Mouse (Mus musculus): Measurements from ENCODE around the gene 1700016K19Rik.
"Not testable (repeated sequence)": the region's sequence is repeated elsewhere in the genome, so short reads cannot be mapped to it uniquely, and the experiment has no call there.

The 1700016K19Rik gene

DNA sequence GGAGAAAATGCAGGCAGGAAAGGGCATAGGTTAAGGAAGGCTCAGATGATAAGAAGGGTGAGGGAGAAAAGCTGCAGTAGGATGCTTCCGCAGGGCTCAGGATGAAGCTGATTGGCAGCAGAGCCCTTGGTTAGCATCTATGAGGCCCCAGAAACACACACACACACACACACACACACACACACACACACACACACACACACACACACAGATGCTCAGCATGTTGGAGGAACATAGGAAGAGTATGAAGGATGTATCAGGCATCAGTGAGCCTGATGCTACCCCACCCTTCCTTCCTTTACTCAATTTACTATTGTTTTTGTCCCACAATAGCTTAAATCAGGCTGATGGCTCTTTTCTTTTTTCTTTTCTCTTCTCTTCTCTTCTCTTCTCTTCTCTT, 15.1 kb upstream of the 1700016K19Rik start:
- no peak for DNase-seq (ENCODE audit: low read depth)

DNA sequence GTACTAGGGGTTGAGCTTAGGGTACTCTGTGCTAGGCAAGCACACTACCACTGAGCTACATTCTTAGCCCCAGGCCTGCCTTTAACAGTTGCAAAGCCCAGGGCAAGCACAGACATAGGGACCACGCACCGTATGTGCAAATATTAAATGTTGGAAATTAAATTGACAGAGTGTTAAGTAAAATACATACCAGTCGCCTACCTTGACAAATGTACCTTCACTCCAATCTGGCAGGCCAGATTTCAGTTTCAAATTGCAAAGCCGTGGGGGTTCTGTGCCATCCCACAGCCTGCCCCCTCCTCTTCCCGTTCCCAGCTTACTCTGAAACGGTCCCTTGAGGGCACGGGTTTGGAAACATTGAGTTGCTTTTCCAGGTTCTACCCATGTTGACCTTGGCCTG, 13.8 kb upstream of the 1700016K19Rik start:
- DNase-seq (ENCODE audit: low read depth), result no peak

DNA sequence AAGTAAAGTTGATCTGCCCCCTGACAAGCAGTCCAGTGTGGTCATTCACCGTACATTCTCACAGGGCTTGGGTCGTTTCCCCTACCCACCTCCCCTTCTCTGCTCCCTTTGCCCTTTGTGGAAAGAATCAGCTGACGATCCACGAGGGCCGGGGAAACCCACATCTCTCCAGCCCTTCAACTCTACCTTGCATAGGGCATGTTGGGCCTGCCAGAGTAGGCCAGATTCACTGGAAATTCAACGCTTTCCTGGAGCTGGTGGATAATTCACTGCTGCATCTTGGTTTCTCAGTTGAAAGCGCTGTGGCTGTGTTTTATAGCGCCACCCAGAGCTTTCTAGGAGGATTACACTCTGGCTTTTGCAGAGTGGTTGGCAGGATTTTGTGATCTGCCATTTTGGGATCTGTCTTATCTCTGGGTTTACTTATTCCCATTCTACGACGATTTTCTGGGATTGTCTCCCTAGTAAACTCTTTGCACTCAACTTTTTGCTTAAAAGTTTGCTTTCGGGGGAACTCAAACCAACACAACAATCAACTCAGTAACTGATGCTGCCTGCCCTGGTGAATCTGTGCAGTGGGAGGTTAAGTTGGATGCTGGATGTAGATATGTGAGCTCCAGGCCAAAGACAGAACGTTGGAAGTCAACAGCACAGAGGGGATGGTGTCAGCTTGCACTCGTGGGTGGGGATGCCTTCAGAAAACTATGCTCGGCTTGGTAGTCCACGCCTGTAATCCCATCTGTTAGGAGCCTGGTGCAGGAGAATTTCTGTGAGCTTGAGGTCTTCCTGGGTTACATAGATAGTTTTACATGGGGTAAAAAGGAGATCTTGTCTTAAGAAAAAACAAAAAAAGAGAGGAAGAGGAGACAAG, 8.5 kb upstream of the 1700016K19Rik start:
- DNase-seq (ENCODE audit: low read depth), result no peak

DNA sequence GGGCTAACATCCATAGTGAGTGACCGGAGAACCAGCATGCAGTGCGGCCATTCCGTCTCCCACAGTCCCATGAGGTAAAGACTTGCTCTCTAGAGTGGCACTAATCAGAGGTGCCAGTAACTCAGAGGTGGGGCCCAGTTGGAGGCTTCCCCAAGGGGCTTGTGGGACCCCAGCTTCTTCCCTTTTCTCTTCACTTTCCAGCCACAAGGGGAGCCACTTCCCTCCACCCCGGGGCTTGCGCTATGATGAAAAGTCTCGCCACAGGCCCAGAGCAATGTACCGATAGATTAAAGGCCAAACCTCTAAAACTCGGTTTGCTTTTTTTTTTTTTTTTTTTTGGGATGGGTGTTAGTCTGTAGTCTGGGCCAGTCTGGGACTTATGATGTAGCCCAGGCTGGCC, 7.8 kb upstream of the 1700016K19Rik start:
- DNase-seq (ENCODE audit: low read depth), result no peak

DNA sequence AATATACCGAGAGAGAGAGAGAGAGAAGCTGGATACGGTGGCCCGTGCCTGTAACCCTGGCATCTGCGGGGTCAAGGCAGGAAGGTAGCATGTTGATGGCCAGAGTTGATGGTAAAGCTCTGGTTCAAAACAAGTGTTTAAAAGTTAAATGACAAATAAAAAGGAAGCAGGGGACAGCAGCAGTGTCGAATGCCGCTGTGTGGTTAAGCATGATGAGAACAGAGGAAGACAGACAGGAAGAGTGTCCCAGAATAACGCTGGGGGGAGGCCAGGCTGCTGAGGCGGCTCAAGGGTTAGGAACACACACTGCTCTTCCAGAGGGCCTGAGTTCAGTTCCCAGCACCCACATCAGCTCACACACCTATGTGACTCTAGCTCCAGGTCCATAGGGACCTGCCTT, 7.2 kb upstream of the 1700016K19Rik start:
- DNase-seq (ENCODE audit: low read depth), result no peak

DNA sequence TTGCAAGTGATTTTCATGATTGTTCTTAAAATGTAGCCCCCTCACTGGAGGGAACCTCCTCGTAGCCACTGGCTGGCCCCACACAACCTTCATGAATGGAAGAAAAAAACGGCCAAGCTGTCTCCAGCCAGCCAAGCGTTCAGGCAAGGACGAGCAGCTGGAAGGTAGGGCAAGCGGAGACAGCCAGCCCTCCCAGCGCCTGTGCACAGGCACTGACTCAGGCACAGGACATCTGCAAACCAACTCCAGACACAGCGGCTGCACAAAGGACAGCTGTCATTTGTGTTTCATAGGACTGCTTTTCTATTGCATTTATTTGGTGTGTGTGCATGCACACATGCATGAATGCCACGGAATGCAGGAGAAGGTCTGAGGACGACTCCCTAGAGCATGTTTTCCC, 5.4 kb upstream of the 1700016K19Rik start:
- DNase-seq (ENCODE audit: low read depth), result no peak

DNA sequence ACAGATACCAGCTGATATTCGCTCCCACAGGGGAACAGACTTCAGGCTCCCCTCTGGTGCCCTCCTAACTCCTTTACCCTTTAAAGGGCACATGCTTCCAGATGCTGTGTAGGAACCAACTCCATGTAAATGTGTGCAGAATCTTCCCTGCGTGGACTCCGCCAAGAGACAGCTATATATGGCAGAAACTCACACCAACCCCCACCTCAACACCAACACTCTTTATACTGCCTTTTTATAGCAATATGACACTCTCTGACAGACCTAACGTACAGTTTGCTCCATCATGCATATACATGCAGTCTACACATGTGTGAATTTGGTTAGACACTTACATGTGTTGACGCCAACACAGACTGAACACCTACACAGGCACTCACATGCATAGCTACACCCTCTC, 989 bp downstream of the 1700016K19Rik start:
- no peak for DNase-seq (ENCODE audit: low read depth)

DNA sequence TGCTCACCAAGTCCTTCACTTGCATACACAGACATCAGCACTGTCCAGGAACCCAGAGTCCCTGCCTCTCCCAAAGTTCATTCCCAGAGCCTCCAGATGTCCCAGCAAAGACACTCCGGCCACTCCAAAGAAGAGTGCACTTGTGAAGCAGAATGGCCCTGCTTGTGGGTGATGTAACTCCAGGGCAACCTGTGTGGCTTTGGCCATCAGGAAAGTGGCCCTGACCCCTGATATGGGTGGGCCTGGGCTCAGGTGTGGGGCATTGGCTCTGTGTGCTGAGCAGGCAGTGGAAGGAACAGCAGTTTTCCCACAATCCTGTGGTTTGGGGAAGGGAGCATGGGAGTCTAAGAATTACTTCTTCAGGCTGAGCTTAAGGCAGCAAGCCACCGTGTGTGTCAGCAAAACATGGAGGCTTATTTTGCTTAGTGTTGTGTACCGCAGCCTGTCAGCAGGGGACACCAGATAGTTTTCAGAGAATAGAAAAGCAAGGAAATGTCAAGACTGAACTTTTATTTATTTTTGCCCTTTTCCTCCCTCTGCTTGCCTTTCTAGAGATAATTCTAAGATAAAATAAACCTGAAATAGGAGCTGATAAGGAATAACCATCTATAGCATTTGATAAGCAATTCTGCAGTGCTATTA, 1.6 kb downstream of the 1700016K19Rik start:
- peak; percentile 36 for DNase-seq (ENCODE audit: low read depth)

DNA sequence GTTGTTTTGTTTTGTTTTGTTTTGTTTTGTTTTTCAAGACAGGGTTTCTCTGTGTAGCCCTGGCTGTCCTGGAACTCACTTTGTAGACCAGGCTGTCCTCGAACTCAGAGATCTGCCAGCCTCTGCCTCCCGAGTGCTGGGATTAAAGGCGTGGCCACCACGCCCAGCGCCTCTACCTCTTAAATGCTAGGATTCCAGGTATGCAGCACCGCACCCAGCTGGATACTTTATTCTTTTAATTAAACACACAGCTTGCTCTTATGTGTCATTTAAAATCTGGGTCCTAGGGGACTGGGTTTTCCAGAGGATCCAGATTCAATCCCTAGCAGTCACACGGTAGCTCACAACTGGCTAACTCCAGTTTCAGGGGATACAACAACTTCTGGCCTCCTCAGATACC, 4.6 kb downstream of the 1700016K19Rik start:
- DNase-seq (ENCODE audit: low read depth), result not testable (repeated sequence)

DNA sequence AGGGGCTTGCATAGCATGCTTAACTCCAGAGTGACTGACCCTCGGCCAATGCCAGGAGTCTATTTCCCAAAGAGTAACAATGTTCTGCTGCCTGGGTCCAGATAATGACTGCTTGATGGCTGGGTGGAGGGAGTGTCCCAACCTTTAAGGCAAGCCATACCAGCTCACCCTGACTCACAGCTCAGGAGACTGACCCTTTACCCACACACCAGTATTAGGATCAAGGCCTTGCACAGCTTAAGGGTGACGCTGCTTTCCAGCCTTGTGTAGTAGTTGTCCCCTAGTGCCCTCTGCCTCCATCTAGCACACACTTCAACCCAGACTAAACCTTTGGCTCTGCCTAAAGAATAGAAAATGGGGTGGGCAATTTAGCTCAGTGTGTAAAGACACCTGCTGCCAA, 8.4 kb downstream of the 1700016K19Rik start:
- no peak for DNase-seq (ENCODE audit: low read depth)

DNA sequence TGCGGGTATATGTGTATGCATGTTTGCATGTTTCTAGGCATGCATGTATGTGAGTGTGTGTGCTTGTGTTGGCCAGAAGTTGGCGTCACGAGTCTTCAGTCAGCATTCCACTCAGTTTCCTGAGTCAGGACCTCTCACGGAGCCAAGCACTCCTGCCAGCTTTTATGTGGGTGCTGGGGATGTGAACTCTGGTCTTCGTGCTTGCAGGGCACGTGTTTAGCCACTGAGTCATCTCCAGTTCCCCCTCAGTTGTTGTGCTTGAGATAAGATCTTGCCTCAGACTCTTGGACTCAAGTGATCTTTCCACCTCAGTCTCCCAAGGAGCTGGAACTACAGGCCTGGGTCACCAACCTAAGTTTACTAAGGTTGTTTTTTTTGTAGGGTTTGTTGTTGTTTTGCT, 9.4 kb downstream of the 1700016K19Rik start:
- no peak for DNase-seq (ENCODE audit: low read depth)

DNA sequence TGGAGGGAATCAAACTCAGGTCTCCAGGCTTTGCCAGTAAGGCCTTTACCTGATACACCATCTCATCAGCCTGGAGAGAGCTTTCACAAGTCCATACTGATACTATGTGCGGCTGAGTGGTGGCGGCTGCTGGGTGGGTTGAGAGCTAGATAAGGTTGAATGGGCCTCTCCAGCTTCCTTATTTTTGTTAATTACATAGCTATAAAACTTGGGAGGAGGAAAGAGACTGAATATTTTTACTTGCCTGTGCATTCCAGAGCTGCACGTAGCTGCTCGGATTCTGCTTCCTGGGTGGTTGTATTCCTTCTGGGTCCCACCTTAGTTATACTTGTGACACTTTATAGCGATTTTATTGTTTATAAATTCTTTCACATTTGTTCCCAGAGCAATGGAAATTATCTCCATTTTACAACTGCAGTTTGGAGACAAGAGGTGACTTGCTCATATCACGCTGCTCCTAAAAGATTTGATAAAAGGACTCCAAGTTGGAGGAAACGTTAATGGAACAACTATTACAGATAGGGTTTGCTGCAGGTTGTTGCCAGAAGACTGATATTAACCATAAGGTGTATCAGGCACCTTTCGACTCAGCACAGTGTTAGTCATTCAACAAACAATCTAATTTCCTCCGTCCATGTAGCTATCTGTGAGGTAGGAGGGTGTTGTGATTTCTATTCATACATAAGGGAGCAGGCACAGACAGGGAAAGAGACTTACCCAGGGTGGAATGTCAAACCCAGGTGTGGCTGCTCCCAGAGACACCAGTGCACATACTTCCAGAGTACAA, 11.3 kb downstream of the 1700016K19Rik start:
- DNase-seq (ENCODE audit: low read depth), result no peak

DNA sequence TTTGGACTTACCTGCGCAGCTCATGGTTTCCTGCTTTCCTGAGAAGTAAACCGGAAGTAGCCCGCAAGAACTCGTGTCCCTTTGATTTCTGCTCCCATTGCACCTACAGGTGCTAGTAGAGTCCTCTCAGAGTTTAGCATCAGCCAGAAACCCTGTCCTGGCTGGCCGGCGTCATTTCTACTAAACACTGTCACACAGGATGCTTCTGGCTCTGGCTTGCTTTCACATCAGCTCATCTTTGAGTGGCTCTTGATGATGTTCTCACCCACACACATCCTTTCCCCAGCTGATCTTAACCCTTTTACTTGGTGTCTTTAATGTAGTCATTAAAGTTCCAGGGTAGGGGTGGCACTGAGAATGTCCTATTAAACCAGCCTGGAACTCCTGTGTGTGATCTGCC, 15.5 kb downstream of the 1700016K19Rik start:
- DNase-seq (ENCODE audit: low read depth), result peak; percentile 70

DNA sequence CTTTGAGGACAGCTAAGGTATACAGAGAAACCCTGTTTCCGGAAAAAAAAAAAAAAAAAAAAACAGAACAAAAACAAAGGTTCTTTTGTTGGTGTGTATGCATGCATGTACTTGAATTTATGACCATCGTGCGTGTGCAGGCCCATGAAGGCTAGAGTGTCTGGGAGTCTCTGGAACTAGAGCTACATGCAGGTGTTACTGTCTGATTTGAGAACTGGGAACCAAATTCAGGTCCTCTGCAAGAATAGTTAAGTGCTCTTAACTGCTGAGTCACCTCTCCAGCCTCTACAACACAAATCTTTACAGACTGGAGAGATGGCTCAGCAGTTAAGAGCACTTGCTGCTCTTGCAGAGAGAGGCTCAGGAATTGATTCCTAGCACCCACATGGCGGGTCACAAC, 16.1 kb downstream of the 1700016K19Rik start:
- DNase-seq (ENCODE audit: low read depth), result no peak

DNA sequence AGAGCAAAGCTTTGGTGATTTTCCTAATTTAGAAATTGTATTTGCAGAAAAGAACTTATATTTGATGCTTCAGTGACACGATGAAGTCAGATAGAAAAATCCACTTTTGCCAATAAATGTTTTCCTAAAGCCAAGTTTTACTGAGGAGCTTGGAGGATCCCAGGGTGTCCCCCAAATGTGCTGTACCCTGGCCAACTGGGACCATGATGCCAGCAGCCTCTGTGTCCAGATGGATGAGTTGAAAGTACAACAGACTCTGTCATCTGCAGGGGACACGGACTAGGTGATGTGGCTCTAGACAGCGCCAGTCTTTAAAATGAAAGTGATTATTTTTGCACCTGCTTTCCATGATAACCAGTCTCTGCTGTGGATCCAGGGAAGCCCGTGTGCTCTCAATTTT, 20.2 kb downstream of the 1700016K19Rik start:
- no peak for DNase-seq (ENCODE audit: low read depth)

DNA sequence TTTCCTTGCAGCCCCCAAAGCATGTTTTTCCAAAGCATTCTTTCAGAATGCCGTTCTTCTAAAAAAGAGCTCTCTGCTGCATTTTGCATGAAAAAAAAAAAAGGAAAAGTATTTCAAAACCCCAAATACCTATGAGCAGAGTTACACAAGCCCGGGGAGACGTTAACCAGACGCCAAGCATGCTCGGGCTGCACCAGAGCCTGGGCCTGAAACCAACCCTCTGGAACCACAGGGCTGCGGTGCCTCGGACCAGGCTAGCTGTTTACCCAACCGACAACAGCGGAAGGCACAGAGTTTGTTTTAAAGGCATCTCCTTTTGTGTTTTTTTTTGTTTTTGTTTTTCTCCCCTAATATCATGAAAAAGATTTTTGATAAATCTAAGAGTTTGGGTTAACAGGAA, 21.2 kb downstream of the 1700016K19Rik start:
- no peak for DNase-seq (ENCODE audit: low read depth)

DNA sequence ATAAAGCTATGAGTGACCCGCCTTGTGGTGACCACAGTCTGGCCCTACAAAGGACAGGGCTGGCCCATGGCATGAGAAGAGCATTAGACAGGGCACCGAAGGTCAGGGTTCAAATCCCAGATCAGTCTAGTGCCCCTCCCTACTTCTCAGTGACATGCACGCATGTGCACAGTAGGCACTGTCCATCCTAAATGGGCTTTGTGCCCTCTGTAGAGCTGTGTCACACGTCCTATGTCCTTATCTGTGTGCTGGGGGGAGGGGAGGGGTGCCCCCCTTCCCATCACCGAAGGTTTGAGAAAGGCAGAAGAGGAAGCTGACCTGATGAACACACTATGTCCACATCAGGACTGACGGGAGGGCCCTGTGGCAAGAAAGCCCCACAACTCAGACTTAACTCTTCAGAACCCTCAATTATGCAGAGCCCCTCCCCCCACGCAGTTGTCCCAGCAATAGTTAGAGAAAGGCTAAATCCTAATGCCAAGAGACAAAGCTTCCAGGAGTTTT, 25.4 kb downstream of the 1700016K19Rik start:
- DNase-seq (ENCODE audit: low read depth), result no peak

DNA sequence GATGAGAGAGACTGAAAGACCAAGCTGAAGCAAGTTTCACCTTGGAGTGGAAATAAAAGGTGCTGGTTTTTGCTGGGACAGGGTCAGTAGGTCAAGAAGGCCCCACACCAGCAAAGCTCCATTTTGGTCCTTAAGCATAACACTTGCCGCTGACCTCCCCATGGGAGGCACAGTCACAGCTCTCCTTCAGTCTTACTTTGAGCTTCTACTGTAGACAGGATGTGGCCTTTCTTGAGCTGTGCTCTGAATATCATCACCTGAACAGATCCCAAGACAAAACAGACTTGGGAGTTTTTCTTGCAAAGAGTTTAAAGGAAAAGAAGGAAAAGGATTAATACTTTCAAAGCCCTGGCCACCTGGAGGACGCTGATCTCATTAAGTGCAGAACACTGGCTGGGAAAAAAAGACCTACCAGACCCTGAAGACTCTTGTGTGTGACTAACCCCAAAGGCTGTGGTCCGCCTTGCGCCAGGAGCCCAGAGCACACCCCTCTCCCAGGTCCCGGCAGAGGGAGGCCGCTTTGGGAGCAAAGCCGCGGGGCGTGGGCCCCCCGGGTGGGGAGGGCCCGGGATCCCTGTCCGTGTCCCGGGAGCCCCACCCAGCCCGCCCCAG, 26.9 kb downstream of the 1700016K19Rik start:
- DNase-seq (ENCODE audit: low read depth), result peak; percentile 52

DNA sequence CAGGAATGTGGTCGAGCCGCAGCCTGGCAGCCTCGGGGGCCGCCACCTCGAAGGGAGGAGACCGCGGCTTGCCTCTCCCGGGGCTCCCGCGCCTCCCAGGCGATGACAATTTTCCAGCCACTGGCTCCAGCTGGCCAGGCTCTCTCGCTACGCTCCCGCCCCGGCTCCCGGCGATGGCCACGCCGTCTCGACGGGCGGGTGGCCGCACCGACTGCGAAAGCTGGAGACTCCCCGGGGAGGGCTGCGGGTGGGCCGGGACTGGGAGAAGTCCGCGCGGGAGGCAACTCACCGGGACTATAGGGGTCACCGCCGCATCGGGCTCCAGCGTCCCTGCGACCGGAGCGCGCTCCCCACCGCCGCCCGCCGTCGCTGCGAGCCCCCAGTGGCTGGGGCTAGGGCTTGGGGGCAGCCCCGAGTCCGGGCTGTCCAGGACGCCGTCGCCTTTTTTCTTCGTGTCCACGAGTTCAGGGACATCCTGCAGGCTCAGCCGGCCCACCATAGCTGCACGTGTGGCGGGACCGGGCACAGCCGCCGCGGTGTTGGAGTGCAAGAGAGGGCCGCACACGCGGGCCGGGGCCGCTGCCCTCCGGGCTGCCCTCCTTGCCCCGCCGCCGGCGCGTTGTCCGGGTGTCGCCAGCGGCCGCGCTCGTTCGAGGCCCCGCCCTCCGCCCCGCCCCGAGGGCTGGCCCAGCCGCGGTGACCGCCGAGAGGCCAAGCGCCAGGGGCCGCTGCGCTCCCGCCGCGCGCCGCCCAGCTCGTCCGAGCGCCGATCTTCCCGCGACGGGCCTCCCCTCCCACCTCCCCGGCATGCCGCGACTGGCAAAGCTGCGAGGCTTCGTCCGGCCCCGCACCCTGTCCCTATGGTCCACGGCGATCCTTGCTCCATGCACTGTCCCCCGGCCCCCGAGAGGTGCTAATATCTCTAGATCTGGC, 27.7 kb downstream of the 1700016K19Rik start, which contains the start of gene Rflnb:
Rflnb (minus strand) TSS at position 644 of the 933 bp plus-strand sequence.
- peak; percentile 72 for DNase-seq (ENCODE audit: low read depth)

DNA sequence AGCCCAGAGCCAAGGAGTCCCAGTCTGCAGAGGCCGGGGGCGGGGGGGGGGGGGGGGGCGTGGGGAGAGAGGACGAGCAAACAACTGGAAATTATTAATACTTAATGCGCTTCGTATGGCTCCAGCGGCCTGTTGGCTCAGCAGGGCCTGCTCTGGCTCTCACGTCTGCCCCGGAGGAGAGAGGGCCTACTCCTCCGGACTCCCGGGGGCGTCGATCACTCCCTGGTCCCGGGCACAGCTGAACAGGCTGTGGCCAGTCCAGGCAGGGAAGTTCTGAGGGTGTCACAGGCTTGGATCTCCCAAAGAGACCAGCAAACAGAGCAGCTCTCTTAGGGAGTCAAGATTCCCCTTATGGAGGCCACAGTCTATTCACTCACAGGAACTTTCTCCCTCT, 28.4 kb downstream of the 1700016K19Rik start:
- peak; percentile 36 for DNase-seq (ENCODE audit: low read depth)

DNA sequence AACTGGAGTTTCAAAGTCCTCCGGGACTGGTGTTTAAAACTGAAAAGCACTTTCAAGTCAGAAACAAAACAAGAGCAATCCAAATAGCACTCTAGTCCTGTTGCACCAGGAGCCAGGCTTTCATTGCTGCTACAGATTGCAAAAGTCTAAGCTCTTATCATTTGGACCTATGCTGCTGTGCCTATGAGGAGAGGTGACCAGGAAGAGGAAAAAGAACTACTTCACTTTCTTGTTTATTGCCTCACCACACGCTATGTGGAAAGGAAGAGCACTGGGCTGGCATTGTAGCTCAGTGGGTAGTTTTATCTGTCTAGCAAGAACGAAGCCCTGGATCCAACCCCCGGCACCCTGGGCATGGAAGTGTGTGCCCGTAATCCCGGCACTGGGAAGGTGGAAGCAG, 33.6 kb downstream of the 1700016K19Rik start:
- DNase-seq (ENCODE audit: low read depth), result no peak

Data from induced T-regulatory cell, adult 2 months (primary cell).